Mouse (Mus musculus) mesoderm, embryonic 11.5 days (tissue): ENCODE data around the gene Tbc1d9.
"Not testable (repeated sequence)": the region's sequence is repeated elsewhere in the genome, so short reads cannot be mapped to it uniquely, and the experiment has no call there.

ENCODE experiments used
- DNase-seq: peaks from one replicate; pipeline ENCODE4 v3.0.0-alpha.2; 2012; ENCODE audit warnings: low read depth, low spot score

The Tbc1d9 gene

GRCm38 (mm10) chr8:83233099-83233498, 67.9 kb downstream of the Tbc1d9 start:
- no peak for DNase-seq

DNA sequence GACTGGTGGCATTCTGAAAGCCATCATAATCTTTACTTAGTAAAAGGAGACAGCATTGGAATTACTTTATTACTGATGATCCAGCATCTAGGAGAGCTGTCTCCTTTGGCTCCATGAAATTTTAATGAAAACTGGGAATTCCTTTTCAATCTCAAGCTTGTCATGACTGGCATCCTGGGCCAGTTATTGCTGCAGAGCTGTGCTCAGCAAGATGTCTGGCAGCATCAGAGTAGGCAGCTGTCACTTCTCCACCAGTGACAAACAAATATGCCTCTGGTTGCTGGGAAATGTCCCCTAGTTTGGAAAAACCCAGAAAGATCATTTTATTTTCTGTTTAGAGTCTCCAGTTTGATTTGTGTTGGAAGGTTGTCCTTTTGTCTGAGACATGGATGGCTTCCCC, 74.2 kb downstream of the Tbc1d9 start:
- no peak for DNase-seq

- no peak for DNase-seq
Observed at GRCm38 (mm10) chr8:83244151-83244550, 79.0 kb downstream of the Tbc1d9 start.

DNA sequence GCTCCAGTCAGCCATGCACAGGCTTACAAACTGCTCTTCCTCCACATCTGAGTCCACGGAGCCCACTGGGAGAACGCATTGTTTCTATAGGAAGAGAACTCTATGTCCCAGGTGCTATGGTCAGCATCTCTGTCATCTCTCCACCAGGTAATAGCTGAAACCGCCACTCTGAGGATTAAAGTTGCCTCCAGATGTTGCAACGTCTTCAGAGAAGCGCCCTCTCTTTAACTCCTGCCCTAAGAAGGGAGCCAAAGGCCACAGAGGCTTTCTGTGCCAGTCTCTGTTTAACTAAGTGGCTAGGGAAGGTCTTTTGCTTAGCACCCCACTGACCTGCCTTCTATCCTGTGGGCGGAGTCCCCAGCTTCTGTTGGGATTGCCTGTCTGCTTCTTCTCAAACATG, 85.7 kb downstream of the Tbc1d9 start:
- DNase-seq: no peak

DNA sequence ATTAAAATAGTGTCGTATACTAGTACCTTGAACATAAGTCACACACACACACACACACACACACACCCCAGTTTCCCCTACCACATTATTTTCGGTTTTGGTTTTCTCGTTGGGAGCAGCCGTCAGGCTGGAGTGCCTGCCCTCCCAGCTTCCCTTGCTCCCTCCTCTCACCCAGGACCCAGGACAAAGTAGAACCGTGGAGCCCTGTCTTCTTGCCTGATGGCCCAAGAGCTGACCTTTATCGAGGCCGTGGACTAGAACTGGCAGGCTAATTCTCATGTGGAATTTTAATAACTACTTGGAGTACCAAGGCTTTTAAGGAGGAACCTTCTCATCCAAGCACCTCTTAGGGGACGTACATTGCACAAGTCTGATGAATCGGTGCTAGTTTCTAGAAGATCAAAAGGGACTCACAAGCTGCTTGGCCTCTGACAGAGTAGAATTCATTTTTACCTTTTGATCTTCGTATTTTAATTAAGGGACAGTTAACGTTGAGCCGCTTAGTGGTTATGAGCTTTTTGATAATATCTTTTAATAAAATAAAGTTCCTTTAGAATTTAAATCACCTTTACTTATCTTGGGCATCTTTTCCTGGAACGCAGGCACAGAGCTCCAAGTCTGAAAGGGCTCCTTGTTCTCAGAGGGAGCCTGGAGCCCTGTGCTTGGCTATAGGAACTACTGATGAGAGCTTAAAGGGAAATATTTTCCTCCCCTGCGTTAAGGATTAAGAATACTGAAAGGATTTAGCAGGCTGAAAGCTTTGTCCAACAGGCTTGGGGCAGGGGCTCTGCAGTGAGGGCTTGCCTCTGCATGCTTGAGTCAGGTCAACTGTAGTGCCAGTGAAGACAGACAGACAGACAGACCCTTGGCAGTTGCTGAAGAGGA, 86.5 kb downstream of the Tbc1d9 start:
- DNase-seq: no peak

DNA sequence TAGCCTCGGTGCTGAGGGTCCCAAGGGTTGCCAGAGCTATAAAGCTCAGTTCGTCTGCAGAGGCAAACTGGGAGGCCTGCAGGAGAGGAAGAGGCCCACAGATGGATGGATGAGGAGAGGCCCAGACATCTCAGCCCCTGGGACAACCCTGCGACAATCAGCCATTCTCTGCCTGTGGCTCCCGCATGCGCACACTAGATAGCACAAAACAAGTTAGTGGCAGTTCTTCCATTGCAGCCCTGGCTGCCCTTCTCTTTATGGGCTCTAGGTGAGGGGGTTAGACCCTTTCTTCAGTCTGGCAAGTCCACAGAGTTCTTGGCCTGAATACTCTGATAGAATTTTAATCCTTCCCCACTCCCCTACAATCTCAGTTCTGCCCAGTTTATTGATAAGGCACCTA, 87.6 kb downstream of the Tbc1d9 start:
- DNase-seq: no peak

GRCm38 (mm10) chr8:83257631-83258030, 92.5 kb downstream of the Tbc1d9 start:
- DNase-seq: no peak

DNA sequence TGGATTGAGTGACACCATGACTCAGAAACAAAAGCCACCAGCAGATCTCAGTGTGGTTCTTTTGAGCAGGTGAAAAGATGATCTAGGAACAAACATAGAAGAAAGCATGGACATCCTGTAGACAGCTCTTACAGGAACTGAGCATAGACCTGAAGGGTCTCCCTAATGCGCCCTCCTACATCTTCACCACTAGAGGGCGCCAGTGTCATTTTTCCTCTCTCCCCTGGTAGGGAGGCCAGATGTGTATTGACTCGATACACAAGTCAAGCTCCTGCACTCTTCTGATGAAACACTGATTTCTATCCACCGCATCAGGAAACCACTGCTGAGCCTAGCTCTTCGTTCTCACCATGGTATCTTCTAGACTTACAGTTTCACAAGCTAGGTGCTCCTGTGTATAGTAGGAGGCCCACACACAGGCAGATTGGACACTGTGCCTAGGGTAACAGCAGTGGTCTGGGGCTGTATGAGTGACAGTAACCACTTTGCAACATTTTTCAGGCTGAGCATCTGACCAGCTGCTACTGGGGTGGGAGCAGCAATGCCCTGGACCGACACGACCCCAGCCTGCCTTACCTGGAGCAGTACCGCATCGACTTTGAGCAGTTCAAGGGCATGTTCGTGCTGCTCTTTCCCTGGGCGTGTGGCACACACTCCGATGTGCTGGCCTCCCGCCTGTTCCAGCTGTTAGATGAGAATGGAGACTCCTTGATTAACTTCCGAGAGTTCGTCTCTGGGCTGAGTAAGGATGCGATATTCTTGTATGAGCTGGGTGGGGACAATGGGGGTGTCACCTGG, 95.5 kb downstream of the Tbc1d9 start:
- DNase-seq: peak; percentile 83

DNA sequence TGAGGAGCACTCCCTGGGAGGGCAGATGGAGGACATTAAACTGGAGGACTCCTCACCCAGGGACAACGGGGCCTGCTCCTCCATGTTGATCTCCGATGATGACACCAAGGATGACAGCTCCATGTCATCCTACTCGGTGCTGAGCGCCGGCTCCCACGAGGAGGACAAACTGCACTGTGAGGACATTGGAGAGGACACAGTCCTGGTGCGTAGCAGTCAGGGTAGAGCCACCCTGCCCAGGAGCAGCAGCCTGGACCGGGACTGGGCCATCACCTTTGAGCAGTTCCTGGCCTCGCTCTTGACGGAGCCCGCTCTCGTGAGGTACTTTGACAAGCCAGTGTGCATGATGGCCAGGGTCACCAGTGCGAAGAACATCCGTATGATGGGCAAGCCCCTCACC, 106.0 kb downstream of the Tbc1d9 start:
- DNase-seq: no peak

DNA sequence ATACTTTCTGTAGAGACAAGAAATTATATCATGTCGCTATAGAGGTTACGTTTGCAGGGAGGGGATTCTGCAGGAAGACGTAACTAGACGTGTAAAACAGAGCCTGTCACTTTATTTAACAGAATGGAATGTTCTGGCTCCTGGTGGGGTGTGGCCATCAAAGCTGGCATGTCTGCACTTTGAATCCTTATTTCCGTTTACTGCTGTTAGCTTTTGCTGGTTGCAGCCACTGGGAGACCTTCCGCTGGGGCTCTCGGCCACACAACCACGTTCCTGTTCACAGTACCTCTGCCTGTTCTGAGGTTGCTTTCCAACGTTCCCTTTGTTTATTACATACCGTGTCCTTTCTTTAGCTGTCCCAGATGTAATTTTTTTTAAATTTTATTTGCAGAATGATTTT, 107.3 kb downstream of the Tbc1d9 start:
- DNase-seq: no peak

- DNase-seq: no peak
Observed at GRCm38 (mm10) chr8:83274470-83274869, 109.3 kb downstream of the Tbc1d9 start.

GRCm38 (mm10) chr8:83278431-83278830, 113.3 kb downstream of the Tbc1d9 start:
- no peak for DNase-seq

DNA sequence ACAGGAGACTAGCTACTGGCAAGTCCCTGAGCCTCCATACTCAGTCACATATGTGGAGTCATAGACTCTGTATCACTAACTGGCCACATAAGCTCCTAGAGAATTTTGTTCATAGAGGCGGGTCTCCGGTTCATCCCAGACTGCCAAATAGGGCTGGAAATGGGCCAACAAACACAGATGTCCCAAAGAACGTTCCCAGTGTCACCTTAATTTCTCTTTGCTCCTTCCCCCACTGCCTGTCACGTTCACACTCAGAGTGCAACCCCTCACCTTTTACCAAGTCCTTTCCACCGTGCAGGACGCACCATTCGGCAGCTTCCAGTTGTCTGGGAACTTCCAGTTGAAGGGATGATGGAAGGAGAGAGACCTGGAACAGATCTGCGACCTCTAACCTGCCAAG, 120.2 kb downstream of the Tbc1d9 start:
- no peak for DNase-seq

DNA sequence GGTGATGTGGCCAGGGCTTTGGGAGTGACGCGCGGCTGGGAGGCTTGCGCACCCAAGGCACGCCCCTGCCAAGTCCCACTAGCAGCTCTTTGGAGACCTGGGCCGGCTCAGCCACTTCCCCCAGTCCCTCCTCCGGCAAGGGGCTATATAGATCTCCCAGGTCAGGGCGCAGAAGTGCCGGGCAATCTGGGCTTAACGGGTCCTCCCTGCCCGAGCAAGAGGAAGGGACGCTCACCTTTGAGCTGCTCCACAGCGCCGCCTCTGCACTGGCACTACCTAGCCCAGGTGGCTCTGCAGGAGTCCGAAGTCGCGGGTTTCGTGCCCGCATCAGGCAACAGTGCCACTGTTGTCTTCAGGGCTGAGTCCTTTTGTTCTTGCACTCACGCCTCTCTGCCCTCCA, 125.0 kb downstream of the Tbc1d9 start, which contains the start of gene Ucp1:
Gene Ucp1, plus strand, starts transcription at position 177 of the 400 bp plus-strand sequence.
- DNase-seq: no peak

DNA sequence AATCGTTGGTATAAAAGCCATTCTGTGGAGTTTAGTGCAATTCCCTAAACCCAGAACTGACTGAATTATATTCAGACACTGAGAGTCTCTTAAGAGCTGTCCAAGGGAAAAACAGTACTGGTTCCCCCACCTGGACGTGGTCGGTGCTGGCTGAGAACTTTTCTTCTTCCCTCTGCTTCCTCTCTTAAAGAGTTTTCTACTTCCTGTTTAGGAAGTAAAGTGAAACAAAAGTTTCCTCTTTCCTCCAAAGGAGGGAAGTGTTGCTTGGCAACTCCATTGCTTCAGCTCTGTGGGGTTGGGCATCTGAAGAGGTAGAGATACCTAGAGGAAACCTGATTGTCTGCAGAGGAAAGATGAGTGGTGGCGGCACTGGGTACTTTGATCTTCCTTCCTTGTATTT, 132.2 kb downstream of the Tbc1d9 start:
- no peak for DNase-seq

GRCm38 (mm10) chr8:83300135-83300534, 135.0 kb downstream of the Tbc1d9 start:
- no peak for DNase-seq

GRCm38 (mm10) chr8:83304946-83305345, 139.8 kb downstream of the Tbc1d9 start:
- DNase-seq: no peak

DNA sequence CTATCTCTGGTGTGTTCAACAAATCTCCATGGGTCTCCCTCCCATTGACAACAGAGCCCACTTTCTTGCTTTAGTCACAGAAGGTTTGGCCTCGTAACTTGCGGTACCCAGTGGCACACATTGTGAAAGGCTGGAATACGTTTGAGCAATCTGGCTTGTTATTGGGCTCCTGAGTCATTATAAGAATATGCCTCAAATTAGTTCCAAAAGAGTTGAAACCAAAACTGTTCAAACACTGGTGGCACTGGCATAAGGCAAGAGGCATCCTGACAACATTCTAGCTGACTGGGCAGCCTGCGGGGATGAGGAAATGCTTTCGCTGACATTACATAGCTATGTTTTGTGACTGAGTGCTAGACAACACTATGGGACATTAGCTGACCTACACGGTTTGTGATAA, 144.7 kb downstream of the Tbc1d9 start:
- no peak for DNase-seq

GRCm38 (mm10) chr8:83315084-83315483, 149.9 kb downstream of the Tbc1d9 start:
- not testable (repeated sequence) for DNase-seq

GRCm38 (mm10) chr8:83315691-83316090, 150.5 kb downstream of the Tbc1d9 start:
- DNase-seq: no peak

DNA sequence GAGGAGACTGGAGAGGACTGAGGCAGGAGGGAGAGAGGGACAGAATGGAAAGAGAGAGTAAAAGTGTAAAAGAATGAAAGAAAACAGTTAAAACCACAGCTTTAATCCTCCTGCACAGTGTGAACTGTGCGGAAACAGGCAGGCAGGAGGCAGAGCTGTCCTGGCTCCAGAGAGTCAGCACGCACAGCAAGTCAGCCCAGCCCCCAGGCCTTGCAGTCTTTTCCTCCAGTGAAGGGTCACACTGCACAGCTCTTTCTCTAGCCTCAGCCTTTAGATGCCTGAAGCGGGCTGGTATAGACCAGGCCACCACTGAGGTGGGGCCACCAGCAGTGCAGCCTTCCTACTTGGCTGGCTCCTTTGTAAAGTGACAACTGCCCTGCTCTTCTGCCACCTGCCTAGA, 155.4 kb downstream of the Tbc1d9 start:
- DNase-seq: no peak

- DNase-seq: no peak
Observed at GRCm38 (mm10) chr8:83322374-83322773, 157.2 kb downstream of the Tbc1d9 start.
